Mouse (Mus musculus) mesoderm, embryonic 11.5 days (tissue): ENCODE results near the gene Manf.

Source experiments
- DNase-seq: peaks from one replicate; pipeline ENCODE4 v3.0.0-alpha.2; 2012; ENCODE audit warnings: low read depth, low spot score

Manf gene

GRCm38 (mm10) chr9:106891829-106892551, at the start of gene Manf:
Gene Manf, minus strand, starts transcription at chr9:106891979.
- DNase-seq: peak; percentile 98

- DNase-seq: no peak
Observed at GRCm38 (mm10) chr9:106934998-106935397, 43.2 kb upstream of the Manf start.

GRCm38 (mm10) chr9:106914878-106915277, 23.1 kb upstream of the Manf start:
- DNase-seq: no peak

GRCm38 (mm10) chr9:106913759-106914158, 22.0 kb upstream of the Manf start:
- DNase-seq: no peak

GRCm38 (mm10) chr9:106911624-106912023, 19.8 kb upstream of the Manf start:
- no peak for DNase-seq

- DNase-seq: no peak
Observed at GRCm38 (mm10) chr9:106908715-106909114, 16.9 kb upstream of the Manf start.

GRCm38 (mm10) chr9:106908174-106908573, 16.4 kb upstream of the Manf start:
- no peak for DNase-seq

- no peak for DNase-seq
Observed at GRCm38 (mm10) chr9:106906597-106906996, 14.8 kb upstream of the Manf start.

GRCm38 (mm10) chr9:106903791-106904134, 12.0 kb upstream of the Manf start:
- DNase-seq: peak; percentile 62

- no peak for DNase-seq
Observed at GRCm38 (mm10) chr9:106903099-106903790, 11.5 kb upstream of the Manf start.

- DNase-seq: no peak
Observed at GRCm38 (mm10) chr9:106901596-106901995, 9.8 kb upstream of the Manf start.

- no peak for DNase-seq
Observed at GRCm38 (mm10) chr9:106898901-106899300, 7.1 kb upstream of the Manf start.

GRCm38 (mm10) chr9:106893327-106893726, 1.5 kb upstream of the Manf start:
- DNase-seq: no peak

GRCm38 (mm10) chr9:106892552-106892875, 735 bp upstream of the Manf start:
- DNase-seq: no peak

- DNase-seq: peak; percentile 48
Observed at GRCm38 (mm10) chr9:106891341-106891741, 438 bp downstream of the Manf start.

- no peak for DNase-seq
Observed at GRCm38 (mm10) chr9:106890496-106891240, 1.1 kb downstream of the Manf start.

- no peak for DNase-seq
Observed at GRCm38 (mm10) chr9:106889321-106889720, 2.5 kb downstream of the Manf start.

- no peak for DNase-seq
Observed at GRCm38 (mm10) chr9:106888346-106888745, 3.4 kb downstream of the Manf start.

GRCm38 (mm10) chr9:106886828-106887702, 4.7 kb downstream of the Manf start, which contains the start of gene Rbm15b:
Gene Rbm15b, minus strand, starts transcription at chr9:106887428.
- DNase-seq: peak; percentile 98

GRCm38 (mm10) chr9:106885901-106886731, 5.7 kb downstream of the Manf start:
- peak; percentile 45 for DNase-seq
